Mouse (Mus musculus) forebrain, embryonic 12.5 days (tissue): ENCODE data around the gene Fhl3. TPM values are rescaled to one million over a fixed set of nuclear protein-coding genes. Genes with fewer than 3 reads are reported as not detected.

Experiments
- ATAC-seq: fragments of 200-750 bp; cut with Nextera tagmentation; 2 replicates; pipeline ENCODE4 v1.8.0; 2017; ENCODE audit warnings: moderate TSS enrichment; ENCODE audit not compliant: low FRiP score
- H3K27ac ChIP-seq: fragments of 300-500 bp; sonication (generic); 2 replicates; pipeline ENCODE4 v1.5.1; 2016; ENCODE audit warnings: mild to moderate bottlenecking
- H3K27me3 ChIP-seq: fragments of 300-500 bp; sonication (generic); 2 replicates; pipeline ENCODE4 v1.6.1; 2016; ENCODE audit warnings: mild to moderate bottlenecking
- H3K36me3 ChIP-seq: fragments of 300-500 bp; sonication (generic); replicated peaks from 2 replicates; pipeline ENCODE4 v1.6.1; 2016; ENCODE audit warnings: mild to moderate bottlenecking
- H3K4me1 ChIP-seq: fragments of 300-500 bp; sonication (generic); 2 replicates; pipeline ENCODE4 v1.6.1; 2016
- H3K4me2 ChIP-seq: fragments of 300-500 bp; sonication (generic); 2 replicates; pipeline ENCODE4 v1.6.1; 2016; ENCODE audit warnings: mild to moderate bottlenecking, moderate library complexity
- H3K4me3 ChIP-seq: fragments of 300-500 bp; sonication (generic); replicated peaks from 2 replicates; pipeline ENCODE4 v1.5.1; 2016; ENCODE audit warnings: mild to moderate bottlenecking
- H3K9ac ChIP-seq: fragments of 300-500 bp; sonication (generic); 2 replicates; pipeline ENCODE4 v1.6.1; 2016; ENCODE audit warnings: mild to moderate bottlenecking
- H3K9me3 ChIP-seq: fragments of 300-500 bp; sonication (generic); 2 replicates; pipeline ENCODE4 v1.6.1; 2016
- WGBS: fragments of 180-500 bp; shearing (Covaris S2); methylation state at CpG from one replicate; pipeline ENCODE4 v1.1.7; 2016; 5-methylcytosine and 5-hydroxymethylcytosine counted together
- polyA plus RNA-seq: library from polyadenylated mRNA; unstranded; fragments of >200 nt; fragmentation: Nextera tagmentation; extraction: Ambion mirVana; gene quantifications from 2 replicates; pipeline ENCODE4 v1.2.1, GENCODE M21; 2016

The Fhl3 gene
- polyA plus RNA-seq, 1 experiment from 2014 or later, result 2.2 TPM

- 11% methylated on average over 14 of the region's 14 CpGs for WGBS
- Histone ChIP-seq H3K27ac (peak overlapping the region; percentile 66), H3K9ac (peak overlapping the region; percentile 38; the same call in 1 of the 2 replicates), H3K4me3 (no peak overlapping the region), H3K4me1 (peaks cover 58% of the 10 kb centered on the region), H3K9me3 (no peaks in the 10 kb centered on the region), H3K4me2 (peak overlapping the region; percentile 34), H3K36me3 (no peaks in the 10 kb centered on the region), H3K27me3 (peaks cover 93% of the 10 kb centered on the region)
- ATAC-seq, result no peak; the same call in 1 of the 2 replicates
Observed at GRCm38 (mm10) chr4:124667476-124668033, 32.9 kb upstream of the Fhl3 start.

DNA sequence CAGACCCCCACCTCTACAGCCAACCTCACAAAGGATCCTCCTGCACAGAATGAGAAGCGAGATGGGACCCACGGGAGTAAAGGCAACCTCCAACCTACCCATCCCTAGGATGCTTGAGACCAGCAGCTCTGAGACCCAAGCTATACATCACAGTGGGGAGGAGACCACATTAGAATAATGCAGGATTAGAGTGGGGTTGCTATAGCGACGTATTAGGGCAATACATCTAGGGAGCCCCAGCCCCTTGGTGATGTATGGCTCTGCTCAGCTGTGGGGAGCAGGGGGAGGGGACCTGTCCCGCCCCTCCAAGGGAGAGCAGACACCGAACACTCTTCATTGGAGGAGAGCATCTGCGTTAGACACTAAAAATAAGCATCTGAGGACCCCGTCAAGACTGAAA lies 32.4 kb upstream of the Fhl3 start:
- no peaks in the 10 kb centered on the region for H3K9me3 ChIP-seq
- peaks cover 88% of the 10 kb centered on the region for H3K27me3 ChIP-seq
- H3K9ac ChIP-seq, result 0 out of 2 replicates have a peak overlapping the region, but pooled peaks have one; percentile 38
- no peaks in the 10 kb centered on the region for H3K36me3 ChIP-seq
- ATAC-seq, result peak; percentile 78
- H3K4me1 ChIP-seq, result peaks cover 59% of the 10 kb centered on the region
- peak overlapping the region; percentile 66 for H3K27ac ChIP-seq
- peak overlapping the region; percentile 34 for H3K4me2 ChIP-seq
- no peak overlapping the region for H3K4me3 ChIP-seq
- WGBS, result 6% methylated on average over 8 of the region's 8 CpGs

- ATAC-seq, result no peak
- no peaks in the 10 kb centered on the region for H3K9me3 ChIP-seq
- H3K27ac ChIP-seq, result no peak overlapping the region
- H3K9ac ChIP-seq, result no peak overlapping the region
- H3K4me2 ChIP-seq, result no peak overlapping the region
- no peaks in the 10 kb centered on the region for H3K36me3 ChIP-seq
- H3K27me3 ChIP-seq, result peaks cover 78% of the 10 kb centered on the region
- WGBS, result 65% methylated on average over 8 of the region's 8 CpGs
- H3K4me3 ChIP-seq, result no peak overlapping the region
- H3K4me1 ChIP-seq, result peaks cover 62% of the 10 kb centered on the region
Observed at GRCm38 (mm10) chr4:124670232-124670631, 30.3 kb upstream of the Fhl3 start.

- Histone ChIP-seq H3K9ac (no peak overlapping the region; the same call in 1 of the 2 replicates), H3K36me3 (no peaks in the 10 kb centered on the region), H3K9me3 (no peaks in the 10 kb centered on the region), H3K4me1 (peaks cover 62% of the 10 kb centered on the region), H3K27ac (peak overlapping the region; percentile 74), H3K27me3 (peaks cover 64% of the 10 kb centered on the region), H3K4me3 (0 out of 2 replicates have a peak overlapping the region, but pooled peaks have one; percentile 16), H3K4me2 (peak overlapping the region; percentile 51)
- 31% methylated on average over 7 of the region's 7 CpGs for WGBS
- ATAC-seq, result no peak
Observed at GRCm38 (mm10) chr4:124671583-124671982, 28.9 kb upstream of the Fhl3 start.

DNA sequence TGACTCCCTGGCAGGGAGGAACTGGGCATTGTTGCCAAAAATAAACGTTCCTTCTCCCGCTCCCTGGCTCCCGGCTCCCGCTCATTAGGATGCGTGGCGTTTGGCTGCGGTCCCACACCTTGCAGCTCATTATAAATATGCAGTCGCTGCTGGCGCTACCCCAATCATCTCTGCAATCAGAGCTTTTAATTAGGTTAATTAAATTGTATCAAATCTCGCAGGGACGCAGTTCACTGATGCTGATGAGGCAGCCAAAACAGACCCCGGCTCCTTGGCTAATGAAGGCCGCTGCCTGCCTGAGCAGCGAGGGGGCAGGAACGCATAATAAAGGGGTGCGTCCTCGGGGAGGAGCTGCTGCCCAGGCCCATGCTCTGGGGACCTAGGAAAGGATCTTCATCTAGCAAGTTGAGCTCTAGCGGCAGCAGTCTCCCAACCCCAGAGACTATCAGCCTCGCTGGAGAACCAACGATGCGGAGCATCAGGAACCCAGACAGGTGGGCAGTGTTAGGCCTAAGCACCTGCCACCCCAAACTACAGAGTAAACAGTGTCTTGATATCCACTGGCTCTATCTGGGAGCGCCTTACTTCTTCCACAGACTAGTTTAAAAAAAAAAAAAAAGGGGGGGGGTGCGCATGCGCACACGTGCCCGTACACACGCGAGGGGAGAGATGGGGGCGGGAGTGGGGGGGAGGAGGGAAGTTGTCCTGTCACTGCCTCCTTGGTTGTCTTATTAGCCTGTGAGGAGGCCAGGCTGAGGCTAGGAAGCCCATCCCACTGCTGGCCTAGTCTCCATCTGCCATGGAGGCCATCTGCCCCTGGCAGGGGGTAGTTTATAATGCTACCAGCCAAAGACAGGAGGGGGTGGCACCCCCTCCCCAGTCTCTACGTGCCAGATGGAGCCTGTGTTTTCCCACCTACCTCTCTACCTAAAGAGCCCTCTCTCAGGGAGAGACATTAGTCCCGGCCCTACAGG lies 27.9 kb upstream of the Fhl3 start:
- Histone ChIP-seq H3K4me2 (peak overlapping the region; percentile 51), H3K4me3 (peak overlapping the region; percentile 16), H3K9me3 (no peaks in the 10 kb centered on the region), H3K27me3 (peaks cover 54% of the 10 kb centered on the region), H3K27ac (peak overlapping the region; percentile 79), H3K9ac (0 out of 2 replicates have a peak overlapping the region, but pooled peaks have one; percentile 21), H3K36me3 (peaks cover 5% of the 10 kb centered on the region), H3K4me1 (peaks cover 53% of the 10 kb centered on the region)
- WGBS, result 3% methylated on average over 28 of the region's 31 CpGs
- ATAC-seq, result peak; percentile 80

- no peak for ATAC-seq
- Histone ChIP-seq H3K27ac (0 out of 2 replicates have a peak overlapping the region, but pooled peaks have one; percentile 19), H3K9ac (no peak overlapping the region), H3K4me2 (no peak overlapping the region), H3K4me3 (no peak overlapping the region), H3K4me1 (peaks cover 42% of the 10 kb centered on the region), H3K27me3 (peaks cover 36% of the 10 kb centered on the region), H3K36me3 (peaks cover 22% of the 10 kb centered on the region), H3K9me3 (no peaks in the 10 kb centered on the region)
- WGBS, result 51% methylated on average over 17 of the region's 17 CpGs
Observed at GRCm38 (mm10) chr4:124674334-124675032, 26.0 kb upstream of the Fhl3 start.

DNA sequence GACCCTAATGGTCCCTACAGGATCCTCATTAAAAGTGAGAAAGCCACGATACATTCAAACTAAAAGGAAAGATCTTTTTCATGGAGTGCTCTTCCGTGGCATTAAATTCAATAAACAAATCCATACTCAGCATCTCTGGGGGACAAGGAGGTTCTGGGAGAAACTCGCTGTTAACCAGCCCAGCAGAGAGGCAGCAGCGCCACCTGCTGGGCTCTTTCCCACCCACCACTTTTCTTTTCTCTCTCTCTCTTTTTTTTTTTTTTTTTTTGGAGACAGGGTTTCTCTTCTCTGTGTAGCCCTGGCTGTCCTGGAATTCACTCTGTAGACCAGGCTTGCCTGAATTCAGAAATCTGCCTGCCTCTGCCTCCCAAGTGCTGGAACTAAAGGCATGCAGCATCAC lies 25.5 kb upstream of the Fhl3 start:
- 2% methylated on average over 4 of the region's 4 CpGs for WGBS
- Histone ChIP-seq H3K4me2 (no peak overlapping the region), H3K9me3 (no peaks in the 10 kb centered on the region), H3K4me3 (no peak overlapping the region), H3K4me1 (peaks cover 42% of the 10 kb centered on the region), H3K27me3 (peaks cover 32% of the 10 kb centered on the region), H3K9ac (no peak overlapping the region), H3K36me3 (peaks cover 27% of the 10 kb centered on the region), H3K27ac (no peak overlapping the region)
- ATAC-seq, result no peak

- WGBS, result 79% methylated on average over 6 of the region's 6 CpGs
- Histone ChIP-seq H3K4me1 (peaks cover 40% of the 10 kb centered on the region), H3K9ac (no peak overlapping the region), H3K4me2 (no peak overlapping the region), H3K36me3 (peaks cover 37% of the 10 kb centered on the region), H3K9me3 (no peaks in the 10 kb centered on the region), H3K27me3 (peaks cover 23% of the 10 kb centered on the region), H3K27ac (no peak overlapping the region), H3K4me3 (no peak overlapping the region)
- ATAC-seq, result no peak
Observed at GRCm38 (mm10) chr4:124675958-124676357, 24.5 kb upstream of the Fhl3 start.

GRCm38 (mm10) chr4:124682270-124682669 lies 18.2 kb upstream of the Fhl3 start:
- ATAC-seq, result no peak
- WGBS, result 58% methylated on average over 7 of the region's 7 CpGs
- H3K27ac ChIP-seq, result no peak overlapping the region
- no peak overlapping the region for H3K9ac ChIP-seq
- peaks cover 76% of the 10 kb centered on the region for H3K36me3 ChIP-seq
- H3K9me3 ChIP-seq, result no peaks in the 10 kb centered on the region
- no peaks in the 10 kb centered on the region for H3K4me1 ChIP-seq
- no peak overlapping the region for H3K4me3 ChIP-seq
- H3K27me3 ChIP-seq, result no peaks in the 10 kb centered on the region
- H3K4me2 ChIP-seq, result no peak overlapping the region

GRCm38 (mm10) chr4:124683474-124683873 lies 17.0 kb upstream of the Fhl3 start:
- 92% methylated on average over 4 of the region's 4 CpGs for WGBS
- Histone ChIP-seq H3K4me2 (no peak overlapping the region), H3K4me1 (no peaks in the 10 kb centered on the region), H3K27me3 (no peaks in the 10 kb centered on the region), H3K36me3 (peaks cover 72% of the 10 kb centered on the region), H3K27ac (no peak overlapping the region), H3K9ac (no peak overlapping the region), H3K4me3 (no peak overlapping the region), H3K9me3 (no peaks in the 10 kb centered on the region)
- ATAC-seq, result no peak

- 88% methylated on average over 4 of the region's 4 CpGs for WGBS
- Histone ChIP-seq H3K4me3 (no peak overlapping the region), H3K9me3 (no peaks in the 10 kb centered on the region), H3K4me2 (no peak overlapping the region), H3K27me3 (no peaks in the 10 kb centered on the region), H3K4me1 (no peaks in the 10 kb centered on the region), H3K27ac (no peak overlapping the region), H3K9ac (no peak overlapping the region), H3K36me3 (peaks cover 56% of the 10 kb centered on the region)
- ATAC-seq, result no peak
Observed at GRCm38 (mm10) chr4:124685004-124685403, 15.5 kb upstream of the Fhl3 start.

DNA sequence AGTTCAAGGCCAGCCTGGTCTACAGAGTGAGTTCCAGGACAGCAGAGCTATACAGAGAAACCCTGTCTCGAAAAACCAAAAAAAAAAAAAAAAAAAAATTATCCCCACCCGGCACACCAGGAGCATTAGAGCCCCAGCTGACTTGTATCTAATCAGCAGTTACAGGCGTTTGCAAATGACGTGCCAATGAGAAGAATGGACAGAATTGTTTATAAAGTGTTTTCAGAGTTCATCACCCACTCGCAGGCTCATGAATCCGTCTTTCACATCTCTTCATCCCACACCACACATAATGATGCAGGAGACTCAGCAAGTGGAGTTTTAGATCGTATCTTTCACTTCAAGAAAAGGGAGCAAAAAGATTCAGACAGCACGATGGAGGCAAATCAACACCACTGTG lies 15.0 kb upstream of the Fhl3 start:
- no peak overlapping the region for H3K27ac ChIP-seq
- no peaks in the 10 kb centered on the region for H3K9me3 ChIP-seq
- peaks cover 52% of the 10 kb centered on the region for H3K36me3 ChIP-seq
- no peak overlapping the region for H3K4me2 ChIP-seq
- H3K4me1 ChIP-seq, result no peaks in the 10 kb centered on the region
- H3K4me3 ChIP-seq, result no peak overlapping the region
- H3K27me3 ChIP-seq, result no peaks in the 10 kb centered on the region
- ATAC-seq, result no peak
- 90% methylated on average over 8 of the region's 8 CpGs for WGBS
- H3K9ac ChIP-seq, result no peak overlapping the region
